Mouse (Mus musculus) monocyte, adult 2 months (primary cell): Measurements from ENCODE around the gene Fign.

Experiments
- DNase-seq, 2 experiments: peaks; one replicate each; pipeline ENCODE4 v3.0.0; 2022; ENCODE audit warnings: low spot score in 2 of 2, low read depth in 1 of 2

Gene Fign

DNA sequence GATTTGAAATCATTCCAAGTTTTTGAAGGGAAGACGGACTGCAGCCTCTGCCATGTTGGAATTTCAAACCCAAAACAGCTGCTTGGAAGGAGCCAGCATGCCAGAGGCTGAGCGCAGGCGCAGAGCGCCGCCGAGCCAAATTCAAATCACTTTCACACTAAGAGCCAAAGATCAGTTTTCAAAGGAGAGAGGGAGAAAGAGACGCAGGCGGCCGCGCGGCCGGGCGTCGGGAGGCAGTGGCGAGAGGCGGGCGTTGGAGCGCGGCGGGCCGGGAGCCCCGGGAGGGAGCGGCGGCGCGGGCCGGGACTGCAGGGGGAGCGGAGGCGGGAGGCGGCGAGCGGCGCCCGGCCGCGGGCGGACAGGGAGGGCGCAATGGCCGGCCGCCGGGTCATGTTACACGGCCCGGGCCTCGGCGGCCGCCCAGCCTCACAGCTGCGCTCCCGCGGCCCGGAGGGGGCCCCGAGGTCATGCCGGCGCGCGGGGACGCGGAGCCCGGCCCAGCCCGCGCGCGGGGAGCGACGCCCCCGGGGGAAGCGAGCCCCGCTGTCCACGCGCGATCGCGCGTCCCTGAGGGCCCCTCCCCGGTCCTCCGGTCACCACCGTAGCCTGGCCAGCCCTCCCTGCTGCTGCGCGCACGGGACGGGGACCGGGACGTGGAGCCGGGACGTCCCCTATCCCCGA lies at the start of gene Fign:
Fign (minus strand) TSS at position 102 of the 681 bp plus-strand sequence.
- no peak for DNase-seq

GRCm38 (mm10) chr2:64133597-64133996 lies 35.8 kb upstream of the Fign start:
- no peak for DNase-seq

GRCm38 (mm10) chr2:64120495-64120894 lies 22.7 kb upstream of the Fign start:
- DNase-seq: no peak

DNA sequence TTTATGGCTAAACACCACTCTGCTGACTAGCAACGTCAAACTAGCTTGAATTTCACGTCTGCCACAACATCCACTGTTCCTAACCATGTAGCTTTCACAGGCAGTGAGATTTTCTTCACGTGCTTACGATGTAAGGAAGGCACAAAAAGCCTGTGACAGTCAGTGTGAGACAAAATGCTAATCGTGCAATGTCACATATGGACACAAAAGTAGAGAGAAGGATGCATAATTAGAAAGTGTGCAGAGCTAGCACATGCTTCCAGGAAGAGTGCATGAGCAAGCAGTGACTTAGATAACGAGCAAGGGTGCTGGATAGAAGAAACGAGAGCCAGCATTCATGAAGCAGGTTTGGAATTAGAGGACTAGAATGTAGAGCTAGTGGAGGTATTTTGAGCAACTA lies 18.8 kb upstream of the Fign start:
- no peak for DNase-seq

DNA sequence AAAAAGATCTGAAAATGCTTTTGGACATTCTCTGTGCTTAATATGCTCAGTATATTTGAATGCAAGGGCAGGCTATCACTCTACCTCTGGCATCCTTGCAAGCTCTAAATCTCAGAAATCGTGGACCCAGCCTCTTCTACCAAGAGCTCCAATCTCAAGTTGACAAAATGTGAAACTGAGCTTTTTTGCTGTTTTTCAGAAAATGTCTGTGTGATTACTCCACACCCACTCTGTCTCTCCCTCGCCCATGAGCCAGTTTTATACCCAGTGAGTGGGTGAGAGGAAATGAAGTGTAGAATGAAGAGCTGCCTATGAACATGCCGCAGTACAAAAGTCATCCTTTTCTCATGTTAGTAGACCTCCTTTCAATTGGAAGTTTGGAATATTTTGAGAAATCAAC lies 13.3 kb upstream of the Fign start:
- no peak for DNase-seq

DNA sequence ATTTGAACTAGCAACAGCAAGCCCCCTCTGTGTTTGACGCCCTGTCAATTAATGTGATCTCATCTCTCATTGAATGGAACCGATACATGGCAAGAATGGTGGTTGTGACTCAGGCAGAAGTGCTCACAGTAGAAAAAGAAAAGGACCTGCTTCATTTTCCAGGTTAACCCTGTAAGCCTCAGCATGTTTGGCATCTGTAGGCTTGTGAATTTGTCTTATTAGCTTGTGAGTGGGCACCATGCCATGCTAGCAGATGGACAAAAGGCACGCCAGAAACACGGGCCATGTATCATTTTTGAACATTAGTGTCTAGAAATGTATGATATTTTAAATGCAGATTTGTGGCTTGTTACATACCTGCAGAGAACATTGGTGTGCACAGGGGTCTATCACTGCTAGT lies 12.0 kb upstream of the Fign start:
- no peak for DNase-seq

DNA sequence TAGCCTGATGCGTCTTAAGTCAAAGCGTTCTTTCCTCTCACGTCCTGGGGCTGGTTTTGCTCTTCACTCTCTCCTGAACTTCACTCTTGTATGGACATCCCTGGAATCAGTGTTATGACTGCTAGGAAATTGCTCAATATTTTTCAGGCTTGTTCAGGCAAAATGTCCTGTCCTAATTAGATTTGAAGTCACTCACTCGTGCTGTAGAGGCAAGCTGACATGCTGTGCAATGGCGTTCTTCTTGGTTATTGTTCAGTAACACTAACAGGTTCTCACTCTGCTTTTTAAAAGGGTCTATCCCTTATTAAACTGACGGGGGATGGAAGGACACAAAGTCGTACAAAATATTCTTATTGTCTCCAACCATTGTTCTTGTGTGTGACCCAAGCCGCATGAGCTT lies 10.2 kb upstream of the Fign start:
- no peak for DNase-seq

GRCm38 (mm10) chr2:64098618-64099320 lies 931 bp upstream of the Fign start:
- DNase-seq: no peak

- DNase-seq: no peak
Measured at GRCm38 (mm10) chr2:64096721-64097411, 972 bp downstream of the Fign start.

DNA sequence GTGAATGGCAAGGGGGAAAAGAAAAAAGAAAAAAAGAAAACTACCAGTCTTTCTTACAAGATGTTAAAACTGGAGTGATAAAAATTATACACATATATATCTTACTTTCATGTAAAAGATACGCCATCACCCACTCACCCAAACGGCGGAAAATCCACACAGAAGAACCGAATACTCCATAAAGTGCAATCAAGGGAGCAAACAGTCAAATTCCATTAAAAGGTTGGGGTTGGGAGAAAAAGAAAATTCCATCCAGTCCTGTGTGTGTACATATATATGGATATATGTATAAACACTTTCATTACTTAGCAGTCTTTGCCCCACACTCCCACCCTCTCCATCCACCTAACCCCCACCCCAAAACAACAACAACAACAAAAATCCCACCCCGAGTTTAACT lies 1.7 kb downstream of the Fign start:
- no peak for DNase-seq

GRCm38 (mm10) chr2:64095561-64095960 lies 2.3 kb downstream of the Fign start:
- no peak for DNase-seq

DNA sequence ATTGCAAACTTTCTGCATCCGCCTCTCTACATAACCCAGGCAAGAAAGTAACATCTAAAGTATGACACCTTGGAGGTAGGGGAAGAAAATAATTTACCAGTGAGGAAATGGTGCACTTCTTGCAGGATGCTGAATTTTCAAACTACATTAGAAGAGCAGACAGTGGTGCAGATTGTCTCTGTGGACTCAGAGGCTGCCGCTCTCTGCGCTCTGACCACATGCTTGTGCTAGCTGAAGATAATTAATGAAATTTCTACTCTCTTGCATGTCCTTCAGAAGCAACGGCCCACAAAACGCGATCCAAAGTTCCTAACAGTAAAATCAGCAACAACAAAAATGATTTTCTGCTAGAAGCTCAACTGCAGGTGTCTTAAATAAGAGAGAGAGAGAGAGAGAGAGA lies 4.8 kb downstream of the Fign start:
- no peak for DNase-seq

- DNase-seq: no peak
Measured at GRCm38 (mm10) chr2:64083853-64084427, 13.9 kb downstream of the Fign start.

DNA sequence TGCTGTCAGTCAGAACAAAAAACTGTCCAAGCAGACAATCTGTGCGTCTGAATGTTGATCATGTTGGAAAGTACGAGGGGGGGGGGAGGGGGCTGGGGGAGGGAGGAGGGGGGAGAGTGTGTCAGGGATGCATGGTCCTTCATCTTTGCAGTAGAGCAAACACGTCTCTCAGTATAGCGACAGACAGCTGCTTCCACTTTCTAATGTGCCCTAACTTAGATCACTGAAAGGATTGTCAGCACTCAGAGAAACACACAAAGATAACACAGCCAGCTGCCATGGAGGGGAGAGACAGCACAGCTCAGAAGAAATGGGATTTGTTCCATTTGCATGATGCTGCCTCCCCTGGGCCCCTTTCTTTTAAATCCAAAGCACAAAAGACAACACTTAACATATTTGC lies 18.1 kb downstream of the Fign start:
- DNase-seq: no peak

GRCm38 (mm10) chr2:64078551-64078950 lies 19.3 kb downstream of the Fign start:
- no peak for DNase-seq

- no peak for DNase-seq
Measured at GRCm38 (mm10) chr2:64077846-64078245, 20.0 kb downstream of the Fign start.

- DNase-seq: no peak
Measured at GRCm38 (mm10) chr2:64075873-64076272, 22.0 kb downstream of the Fign start.

DNA sequence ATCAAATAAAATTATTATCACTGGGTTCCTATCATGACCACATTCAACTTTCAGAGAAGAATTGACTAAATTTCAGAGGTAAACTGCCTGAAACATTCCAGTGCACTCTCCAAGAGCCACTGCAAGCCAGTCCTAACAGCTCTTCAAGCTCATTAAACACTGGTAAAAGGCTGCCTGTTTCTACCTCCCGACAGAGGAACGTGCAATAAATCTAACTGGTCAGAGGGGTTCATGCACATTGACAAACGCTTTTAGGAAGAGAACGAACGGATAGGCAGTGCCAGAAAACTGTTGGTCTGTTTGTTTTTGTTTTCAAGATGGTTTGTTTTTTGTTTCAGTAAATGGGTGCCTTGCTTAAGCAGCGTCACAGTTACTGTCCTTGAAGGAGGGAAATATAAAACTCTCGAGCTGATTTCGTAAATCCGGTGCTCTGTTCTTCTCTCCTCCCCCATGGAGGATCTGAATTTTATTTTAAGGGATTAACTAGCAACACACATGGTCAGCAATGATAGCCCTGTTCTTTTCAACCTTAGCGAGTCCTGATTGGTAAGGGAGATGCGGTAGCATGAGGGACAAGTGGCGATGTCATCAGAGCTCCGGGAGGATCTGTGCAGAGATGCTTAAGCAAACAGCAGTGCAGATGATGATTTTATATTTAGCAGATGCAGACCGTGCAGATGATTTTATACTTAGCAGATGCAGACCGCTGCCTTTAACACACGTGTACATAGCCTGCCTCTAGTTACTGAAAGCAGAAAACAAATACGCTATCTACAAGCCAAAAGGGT lies 23.0 kb downstream of the Fign start:
- no peak for DNase-seq

DNA sequence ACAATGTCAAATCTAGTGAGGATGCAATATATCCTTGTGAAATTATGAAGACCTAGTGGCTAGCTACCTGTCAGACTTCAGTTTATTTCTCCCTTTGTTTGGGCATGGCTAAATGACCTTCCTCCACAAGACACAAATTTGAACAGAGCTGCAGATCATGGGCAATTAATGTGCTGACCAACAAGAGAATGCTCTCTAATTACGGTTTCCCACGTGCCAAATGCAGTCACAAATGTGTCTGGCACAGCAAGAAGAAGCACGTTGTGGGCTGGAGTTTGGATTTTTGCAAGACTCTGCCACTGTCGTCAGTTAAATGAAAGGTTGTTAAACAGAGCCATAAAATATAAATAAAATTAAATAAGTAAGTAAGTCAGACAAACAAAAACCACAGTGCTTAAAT lies 25.7 kb downstream of the Fign start:
- no peak for DNase-seq

- DNase-seq: no peak
Measured at GRCm38 (mm10) chr2:64069950-64070695, 27.7 kb downstream of the Fign start.
